Mouse (Mus musculus) cortical plate, adult 2 months (tissue): ENCODE data around the gene Foxp1.

Experiments
- CTCF ChIP-seq: fragments of 200-500 bp; IDR thresholded peaks from 2 replicates; pipeline ENCODE4 v1.5.1; 2011; ENCODE audit warnings: mild to moderate bottlenecking, control low read depth, low read length; ENCODE audit not compliant: insufficient read depth; ENCODE audit errors: extremely low read depth
- POLR2A ChIP-seq: fragments of 200-500 bp; IDR thresholded peaks from 2 replicates; pipeline ENCODE4 v1.6.1; 2011; ENCODE audit warnings: mild to moderate bottlenecking, low read length, control low read depth; ENCODE audit not compliant: insufficient read depth; ENCODE audit errors: extremely low read depth

DNA sequence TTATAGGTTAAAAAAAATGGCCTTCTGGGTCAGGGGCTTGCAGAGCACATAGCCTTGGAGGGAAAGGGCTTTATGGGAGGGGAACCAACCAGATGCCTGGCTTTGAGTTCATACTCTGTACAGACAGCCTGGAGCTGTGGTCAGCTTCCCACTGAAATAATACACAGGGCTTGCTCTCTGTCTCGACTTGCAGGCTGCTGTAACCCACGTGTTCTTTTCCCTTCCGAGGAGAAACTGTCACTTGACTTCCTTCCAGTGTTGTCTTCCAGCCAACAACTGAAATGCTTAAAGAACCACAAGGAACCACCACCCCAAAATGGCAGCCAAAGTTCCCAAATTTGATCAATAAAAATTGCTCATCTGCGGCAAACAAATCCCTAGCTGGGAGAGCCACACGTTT, 451.8 kb downstream of the Foxp1 start:
- no peak for TF ChIP-seq CTCF
- TF ChIP-seq POLR2A, result no peak
